9 mouse cellular contexts compared by ENCODE assay signal in the genomic region with DNA sequence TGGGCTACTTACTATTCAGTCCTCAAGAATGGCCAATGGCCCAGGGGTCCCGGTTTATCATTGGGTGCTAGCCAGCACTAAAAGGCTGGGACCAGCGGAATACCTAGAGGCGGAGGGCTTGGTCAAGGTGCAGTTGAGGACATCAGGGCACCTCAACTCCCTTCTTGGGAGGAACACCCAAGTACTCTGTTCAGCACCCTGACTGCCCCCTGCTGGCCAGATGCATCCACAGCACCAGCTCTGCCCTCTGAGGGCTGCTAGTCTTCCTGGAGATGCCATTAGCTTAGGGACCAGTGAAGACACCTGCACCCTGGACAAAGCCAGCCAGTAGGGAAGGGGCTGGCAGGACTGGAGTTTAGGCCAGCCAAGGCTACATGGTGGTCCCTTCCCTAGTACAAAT. TPM values are rescaled to one million over a fixed set of nuclear protein-coding genes. Genes with fewer than 3 reads are reported as not detected.
DNase-seq lines count a peak whose midpoint lies in the region; ATAC-seq and TF ChIP-seq lines count a peak whose summit lies in the region.
"Had no signal": no experiment of that assay in that cellular context is flagged by ENCODE, and none has a peak within 500 bp of the region (broad histone marks: within the 10 kb centered on the region; RNA-seq: fewer than 3 reads in every experiment).

No protein-coding gene starts in this region.

- peaks cover 4% of the 10 kb centered on the region; the same call in 1 of the 2 replicates for H3K4me1 ChIP-seq in G1E (ENCODE audit: insufficient read depth, low read depth, low read length)
- peaks cover 24% of the 10 kb centered on the region for H3K4me1 ChIP-seq in forebrain, embryonic 16.5 days (replicated peaks; ENCODE audit: control insufficient read depth, insufficient read depth, low read length)

- no peaks in the 10 kb centered on the region for H3K36me3 ChIP-seq in G1E (replicated peaks)
- no peaks in the 10 kb centered on the region for H3K36me3 ChIP-seq in forebrain, embryonic 16.5 days (ENCODE audit: control insufficient read depth, insufficient read depth)

- peaks cover 17% of the 10 kb centered on the region; the same call in 1 of the 2 replicates for H3K27me3 ChIP-seq in G1E (ENCODE audit: insufficient read depth, low read length)
- H3K27me3 ChIP-seq in forebrain, embryonic 16.5 days (replicated peaks; ENCODE audit: control insufficient read depth, insufficient read depth, low read length): peaks cover 4% of the 10 kb centered on the region; the same call in 1 of the 2 replicates

- H3K9me3 ChIP-seq in G1E (replicated peaks): no peaks in the 10 kb centered on the region
- no peaks in the 10 kb centered on the region for H3K9me3 ChIP-seq in forebrain, embryonic 16.5 days (ENCODE audit: control insufficient read depth, low read length)

- ATAC-seq in G1E (ENCODE audit: extremely low read depth, insufficient number of reproducible peaks, low FRiP score, poor library complexity, severe bottlenecking): no peak; the same call in 1 of the 2 replicates
- ATAC-seq in forebrain, embryonic 16.5 days: no peak

- no peak overlapping the region for H3K4me3 ChIP-seq in G1E (ENCODE audit: low read depth, low read length)
- H3K4me3 ChIP-seq in forebrain, embryonic 16.5 days (replicated peaks; ENCODE audit: low read length): no peak overlapping the region

- WGBS in forebrain, embryonic 16.5 days: 65% methylated on average over 3 of the region's 3 CpGs

- DNase-seq in G1E (ENCODE audit: low spot score): no peak
- DNase-seq in c-Kit-positive CD71-positive TER-119-negative erythroid progenitor cells, embryonic 14.5 days (ENCODE audit: low read depth): peak; percentile 22
- DNase-seq in heart, postnatal 4 days: peak; percentile 89
- peak; percentile 69 for DNase-seq in layer of hippocampus, adult 9-10 months (ENCODE audit: low spot score)
- peak; percentile 75 for DNase-seq in lung, postnatal 25 days (ENCODE audit: low spot score)
- peak; percentile 89 for DNase-seq in right cerebral cortex, postnatal 14 days
- peak; percentile 84 for DNase-seq in urinary bladder, postnatal 14 days (ENCODE audit: low spot score)

- TF ChIP-seq CTCF in G1E (IDR thresholded peaks at IDR 0.05; ENCODE audit: low read depth, low read length): peak; percentile 62

- 0 out of 2 replicates have a peak overlapping the region, but pooled peaks have one; percentile 8 for H3K4me2 ChIP-seq in forebrain, embryonic 16.5 days (ENCODE audit: low read length)

- no peak overlapping the region for H3K27ac ChIP-seq in forebrain, embryonic 16.5 days (ENCODE audit: low read length)
- H3K27ac ChIP-seq: macrophage had no signal

- H3K9ac ChIP-seq in forebrain, embryonic 16.5 days (replicated peaks; ENCODE audit: low read depth, low read length): no peak overlapping the region

RNA-seq across cellular contexts. Expression of gene Sorcs2, which starts 1.9 kb away (rescaled TPM):
- total RNA-seq in G1E (2014; fragmentation: Nextera tagmentation) (not detected in 2 replicates), G1E (2017) (under 0.01 and 0.22 TPM in 2 replicates)
- 0.04 and 0.07 TPM in 2 replicates for polyA plus RNA-seq in G1E (2012)
- 5.5 and 7.0 TPM in 2 replicates for polyA plus RNA-seq in forebrain, embryonic 16.5 days (2015; fragmentation: Nextera tagmentation; extraction: Ambion mirVana)
- 10 to 100 TPM; 18.1 TPM for total RNA-seq in heart, postnatal 4 days (2021)
- polyA plus RNA-seq: macrophage had no signal

Comparison
In these comparisons a context has a peak if more than half of its experiments do, and no peak if none do; other contexts are left out.
1. RNA of gene Sorcs2, which starts 1.9 kb away (total RNA-seq): 18.1 TPM in heart, postnatal 4 days; under 0.01 to 0.22 TPM in G1E; every median in the first group is over 10 times any median in the second.